Mouse (Mus musculus) stomach, embryonic 15.5 days (tissue): ENCODE results near the gene Gxylt2. TPM values are rescaled to one million over a fixed set of nuclear protein-coding genes. Genes with fewer than 3 reads are reported as not detected.

ENCODE experiments used
- ATAC-seq: fragments of 200-750 bp; cut with Nextera tagmentation; 2 replicates; pipeline ENCODE4 v1.8.0; 2017; ENCODE audit warnings: low read depth, moderate number of reproducible peaks, moderate TSS enrichment; ENCODE audit not compliant: insufficient read depth, low FRiP score
- H3K27ac ChIP-seq: fragments of 300-500 bp; sonication (generic); 2 replicates; pipeline ENCODE4 v1.5.1; 2015; ENCODE audit warnings: mild to moderate bottlenecking, inconsistent platforms
- H3K27me3 ChIP-seq: fragments of 300-500 bp; sonication (generic); replicated peaks from 2 replicates; pipeline ENCODE4 v1.6.1; 2015; ENCODE audit warnings: inconsistent platforms
- H3K36me3 ChIP-seq: fragments of 300-500 bp; sonication (generic); 2 replicates; pipeline ENCODE4 v1.6.1; 2015; ENCODE audit warnings: inconsistent platforms
- H3K4me1 ChIP-seq: fragments of 300-500 bp; sonication (generic); 2 replicates; pipeline ENCODE4 v1.6.1; 2015; ENCODE audit warnings: inconsistent platforms
- H3K4me2 ChIP-seq: fragments of 300-500 bp; sonication (generic); 2 replicates; pipeline ENCODE4 v1.6.1; 2015; ENCODE audit warnings: mild to moderate bottlenecking, inconsistent platforms
- H3K4me3 ChIP-seq: fragments of 300-500 bp; sonication (generic); replicated peaks from 2 replicates; pipeline ENCODE4 v1.5.1; 2015; ENCODE audit warnings: inconsistent platforms
- H3K9ac ChIP-seq: fragments of 300-500 bp; sonication (generic); 2 replicates; pipeline ENCODE4 v1.6.1; 2015; ENCODE audit warnings: inconsistent platforms
- H3K9me3 ChIP-seq: fragments of 300-500 bp; sonication (generic); 2 replicates; pipeline ENCODE4 v1.6.1; 2016; ENCODE audit warnings: inconsistent platforms
- WGBS: fragments of 180-500 bp; shearing (Covaris S2); methylation state at CpG from one replicate; pipeline ENCODE4 v1.1.7; 2015; 5-methylcytosine and 5-hydroxymethylcytosine counted together
- polyA plus RNA-seq: library from polyadenylated mRNA; unstranded; fragments of >200 nt; fragmentation: Nextera tagmentation; extraction: Ambion mirVana; gene quantifications from 2 replicates; pipeline ENCODE4 v1.2.1, GENCODE M21; 2015

Gene Gxylt2
- polyA plus RNA-seq, 1 experiment from 2014 or later = 1.6 TPM

DNA sequence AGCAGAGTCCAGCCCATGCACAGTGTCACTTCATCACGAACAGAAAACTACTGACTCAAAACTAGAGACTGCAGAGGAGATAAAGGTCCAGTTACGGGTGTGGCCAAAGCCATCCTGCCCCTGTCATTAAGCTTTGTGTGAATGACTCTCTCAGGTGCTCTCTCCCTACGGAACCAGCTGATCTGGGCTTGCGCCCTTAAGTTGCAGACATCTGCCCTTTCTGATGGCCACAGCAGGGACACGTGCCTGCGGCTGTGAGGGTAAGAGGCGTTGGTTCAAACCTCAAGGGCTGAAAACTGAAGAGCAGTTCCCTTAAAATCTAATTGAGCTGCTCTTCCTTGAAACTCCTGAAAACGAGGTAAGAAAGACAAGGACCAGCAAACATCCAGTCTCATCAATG lies 12.3 kb downstream of the Gxylt2 start:
- Histone ChIP-seq H3K9me3 (no peaks in the 10 kb centered on the region), H3K4me3 (no peak overlapping the region), H3K4me2 (no peak overlapping the region), H3K4me1 (no peaks in the 10 kb centered on the region), H3K27ac (no peak overlapping the region), H3K27me3 (no peaks in the 10 kb centered on the region), H3K9ac (no peak overlapping the region), H3K36me3 (no peaks in the 10 kb centered on the region)
- WGBS = 72% methylated on average over 8 of the region's 8 CpGs
- ATAC-seq = no peak

DNA sequence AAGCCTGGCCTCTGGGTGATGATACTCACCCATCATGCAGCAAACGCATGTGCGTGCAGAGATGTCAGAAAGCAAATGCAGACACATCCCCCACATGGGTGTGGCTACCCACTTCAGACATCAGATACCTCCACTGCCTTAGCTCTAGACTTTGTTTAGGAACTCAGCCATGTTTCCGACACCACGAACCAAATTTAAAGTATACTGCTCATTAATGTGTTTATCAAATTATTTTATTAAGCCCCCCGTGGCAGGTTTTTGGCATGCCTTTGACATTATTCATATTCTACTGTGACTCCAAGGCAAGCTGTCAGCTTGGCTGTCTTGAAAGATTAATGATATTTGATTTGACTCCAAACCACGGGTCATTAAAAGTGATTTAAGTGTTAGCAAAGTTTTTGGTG lies 15.6 kb downstream of the Gxylt2 start:
- no peak overlapping the region for H3K4me3 ChIP-seq
- 42% methylated on average over 6 of the region's 6 CpGs for WGBS
- no peak for ATAC-seq
- no peak overlapping the region for H3K27ac ChIP-seq
- no peaks in the 10 kb centered on the region for H3K36me3 ChIP-seq
- H3K9me3 ChIP-seq = no peaks in the 10 kb centered on the region
- no peaks in the 10 kb centered on the region for H3K27me3 ChIP-seq
- no peaks in the 10 kb centered on the region for H3K4me1 ChIP-seq
- H3K9ac ChIP-seq = no peak overlapping the region
- no peak overlapping the region for H3K4me2 ChIP-seq

- H3K4me1 ChIP-seq = no peaks in the 10 kb centered on the region
- no peak overlapping the region for H3K4me2 ChIP-seq
- ATAC-seq = no peak
- H3K27me3 ChIP-seq = no peaks in the 10 kb centered on the region
- no peak overlapping the region for H3K27ac ChIP-seq
- no peak overlapping the region for H3K4me3 ChIP-seq
- WGBS = 32% methylated on average over 17 of the region's 17 CpGs
- H3K36me3 ChIP-seq = no peaks in the 10 kb centered on the region
- H3K9me3 ChIP-seq = no peaks in the 10 kb centered on the region
- H3K9ac ChIP-seq = no peak overlapping the region
Measured at GRCm38 (mm10) chr6:100720882-100721721, 16.6 kb downstream of the Gxylt2 start.

GRCm38 (mm10) chr6:100731996-100732375 lies 27.5 kb downstream of the Gxylt2 start:
- Histone ChIP-seq H3K36me3 (no peaks in the 10 kb centered on the region), H3K4me1 (peaks cover 2% of the 10 kb centered on the region; the same call in 1 of the 2 replicates), H3K27ac (no peak overlapping the region), H3K9me3 (no peaks in the 10 kb centered on the region), H3K27me3 (no peaks in the 10 kb centered on the region), H3K4me3 (no peak overlapping the region), H3K4me2 (no peak overlapping the region), H3K9ac (no peak overlapping the region)
- 36% methylated on average over 9 of the region's 9 CpGs for WGBS
- ATAC-seq = no peak

- Histone ChIP-seq H3K9ac (no peak overlapping the region), H3K27ac (no peak overlapping the region), H3K9me3 (no peaks in the 10 kb centered on the region), H3K27me3 (no peaks in the 10 kb centered on the region), H3K4me3 (no peak overlapping the region), H3K36me3 (no peaks in the 10 kb centered on the region), H3K4me1 (peaks cover 2% of the 10 kb centered on the region; the same call in 1 of the 2 replicates), H3K4me2 (0 out of 2 replicates have a peak overlapping the region, but pooled peaks have one; percentile 19)
- WGBS = 46% methylated on average over 12 of the region's 12 CpGs
- no peak for ATAC-seq
Measured at GRCm38 (mm10) chr6:100732376-100733021, 28.0 kb downstream of the Gxylt2 start.

- peaks cover 2% of the 10 kb centered on the region; the same call in 1 of the 2 replicates for H3K4me1 ChIP-seq
- no peaks in the 10 kb centered on the region for H3K9me3 ChIP-seq
- no peak for ATAC-seq
- no peak overlapping the region for H3K9ac ChIP-seq
- no peak overlapping the region for H3K4me2 ChIP-seq
- H3K27me3 ChIP-seq = no peaks in the 10 kb centered on the region
- H3K4me3 ChIP-seq = no peak overlapping the region
- H3K36me3 ChIP-seq = no peaks in the 10 kb centered on the region
- no peak overlapping the region for H3K27ac ChIP-seq
- 86% methylated on average over 10 of the region's 10 CpGs for WGBS
Measured at GRCm38 (mm10) chr6:100733218-100733617, 28.7 kb downstream of the Gxylt2 start.

DNA sequence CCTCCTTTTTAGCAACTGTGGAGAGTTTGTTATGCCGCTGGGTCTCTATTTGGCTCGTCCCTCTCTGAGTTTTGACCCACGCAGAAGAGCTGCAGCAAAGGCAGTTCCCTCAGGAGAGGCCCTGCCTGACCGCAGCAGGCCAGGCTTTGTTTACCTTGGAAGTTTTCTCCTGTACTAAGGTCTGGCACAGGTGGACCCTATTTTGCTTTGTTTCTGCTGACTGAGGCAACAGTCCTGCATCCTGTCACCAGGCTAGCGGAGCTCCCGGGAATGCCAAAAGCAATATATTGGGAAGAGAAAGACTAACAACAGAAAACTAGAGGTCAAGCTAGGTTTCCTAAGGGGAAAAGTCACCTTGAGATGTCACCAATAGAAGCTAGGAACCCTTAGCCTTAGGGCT lies 29.8 kb downstream of the Gxylt2 start:
- no peak overlapping the region for H3K27ac ChIP-seq
- H3K9me3 ChIP-seq = no peaks in the 10 kb centered on the region
- no peaks in the 10 kb centered on the region for H3K36me3 ChIP-seq
- H3K4me1 ChIP-seq = peaks cover 2% of the 10 kb centered on the region; the same call in 1 of the 2 replicates
- H3K27me3 ChIP-seq = no peaks in the 10 kb centered on the region
- H3K4me2 ChIP-seq = no peak overlapping the region
- no peak overlapping the region for H3K4me3 ChIP-seq
- H3K9ac ChIP-seq = no peak overlapping the region
- ATAC-seq = no peak
- 71% methylated on average over 6 of the region's 6 CpGs for WGBS

GRCm38 (mm10) chr6:100758431-100759208 lies 54.1 kb downstream of the Gxylt2 start:
- no peaks in the 10 kb centered on the region for H3K4me1 ChIP-seq
- no peak overlapping the region for H3K9ac ChIP-seq
- no peak overlapping the region for H3K4me3 ChIP-seq
- H3K36me3 ChIP-seq = no peaks in the 10 kb centered on the region
- no peaks in the 10 kb centered on the region for H3K27me3 ChIP-seq
- H3K9me3 ChIP-seq = no peaks in the 10 kb centered on the region
- no peak overlapping the region for H3K27ac ChIP-seq
- no peak overlapping the region for H3K4me2 ChIP-seq
- WGBS = 71% methylated on average over 4 of the region's 4 CpGs
- no peak for ATAC-seq

GRCm38 (mm10) chr6:100767756-100768155 lies 63.2 kb downstream of the Gxylt2 start:
- 82% methylated on average over 4 of the region's 4 CpGs for WGBS
- H3K4me3 ChIP-seq = no peak overlapping the region
- H3K4me1 ChIP-seq = no peaks in the 10 kb centered on the region
- H3K27ac ChIP-seq = no peak overlapping the region
- no peaks in the 10 kb centered on the region for H3K9me3 ChIP-seq
- no peak overlapping the region for H3K4me2 ChIP-seq
- no peak for ATAC-seq
- H3K36me3 ChIP-seq = no peaks in the 10 kb centered on the region
- H3K9ac ChIP-seq = no peak overlapping the region
- no peaks in the 10 kb centered on the region for H3K27me3 ChIP-seq

GRCm38 (mm10) chr6:100775923-100776505 lies 71.5 kb downstream of the Gxylt2 start:
- ATAC-seq = no peak

DNA sequence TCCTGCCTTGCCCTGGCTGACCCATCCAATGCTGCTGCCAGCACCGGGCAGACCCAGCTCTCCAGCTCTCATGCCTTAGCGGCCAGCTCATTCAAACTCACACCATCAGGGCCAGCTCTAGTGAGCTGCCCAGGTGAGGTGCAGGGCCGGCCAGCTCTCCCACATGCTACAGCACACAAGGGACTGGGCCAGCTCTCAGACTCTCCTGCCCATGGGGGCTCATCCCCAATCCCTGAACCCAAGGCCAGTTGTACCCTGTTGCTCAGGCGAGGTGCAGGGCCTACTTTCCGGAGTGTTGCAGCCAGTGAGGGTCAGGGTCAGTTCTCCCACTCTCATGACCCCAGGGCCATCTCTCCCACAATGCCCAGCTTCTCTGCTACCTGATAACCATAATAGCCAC lies 74.1 kb downstream of the Gxylt2 start:
- H3K9me3 ChIP-seq = no peaks in the 10 kb centered on the region
- no peaks in the 10 kb centered on the region for H3K36me3 ChIP-seq
- no peak overlapping the region for H3K4me2 ChIP-seq
- WGBS = 78% methylated on average over 5 of the region's 5 CpGs
- H3K27me3 ChIP-seq = no peaks in the 10 kb centered on the region
- H3K4me3 ChIP-seq = no peak overlapping the region
- H3K4me1 ChIP-seq = no peaks in the 10 kb centered on the region
- no peak for ATAC-seq
- no peak overlapping the region for H3K9ac ChIP-seq
- H3K27ac ChIP-seq = no peak overlapping the region

More at GRCm38 (mm10) chr6:100775923-100776505, 71.5 kb downstream of the Gxylt2 start:
- Histone ChIP-seq H3K27me3 (no peaks in the 10 kb centered on the region), H3K4me3 (no peak overlapping the region), H3K36me3 (no peaks in the 10 kb centered on the region), H3K4me1 (no peaks in the 10 kb centered on the region), H3K9ac (no peak overlapping the region), H3K4me2 (no peak overlapping the region), H3K9me3 (no peaks in the 10 kb centered on the region), H3K27ac (no peak overlapping the region)
- 82% methylated on average over 15 of the region's 15 CpGs for WGBS
